Mouse (Mus musculus) right cerebral cortex, adult 18-20 months (tissue): ENCODE results near the gene Gm21818.
"Not testable (repeated sequence)": the region's sequence is repeated elsewhere in the genome, so short reads cannot be mapped to it uniquely, and the experiment has no call there.

ENCODE experiments used
- DNase-seq: peaks from one replicate; pipeline ENCODE4 v3.0.0; 2022; ENCODE audit warnings: mixed read lengths

Gm21818 gene

DNA sequence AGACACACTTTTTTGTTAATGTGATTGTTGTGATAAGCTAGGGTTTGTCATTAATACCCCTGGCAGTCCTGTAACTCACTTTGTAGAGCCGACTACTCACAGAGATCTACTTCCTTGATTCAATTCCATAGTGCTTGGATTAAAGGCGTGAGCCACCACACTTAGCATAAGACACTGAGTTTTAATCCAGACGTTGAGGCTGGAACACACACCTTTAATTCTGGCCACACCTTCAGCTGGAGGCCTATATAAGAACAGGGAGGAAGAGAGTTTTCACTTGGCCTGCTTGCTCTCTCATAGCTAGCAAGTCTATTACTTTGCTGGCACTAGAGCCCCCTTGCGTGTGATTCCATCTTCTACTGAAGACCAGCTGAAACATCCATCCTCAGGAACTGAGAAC is at the start of gene Gm21818:
TSS of gene Gm21818 (plus strand) at position 301 of the 400 bp plus-strand sequence.
- not testable (repeated sequence) for DNase-seq

GRCm38 (mm10) chr13:120139946-120140345 is 32.3 kb upstream of the Gm21818 start, which contains the start of gene Gm20767:
TSS of gene Gm20767 (plus strand) at chr13:120140246.
- DNase-seq: not testable (repeated sequence)

- not testable (repeated sequence) for DNase-seq
These were observed 29.9 kb upstream of the Gm21818 start for GRCm38 (mm10) chr13:120142348-120142747.

DNA sequence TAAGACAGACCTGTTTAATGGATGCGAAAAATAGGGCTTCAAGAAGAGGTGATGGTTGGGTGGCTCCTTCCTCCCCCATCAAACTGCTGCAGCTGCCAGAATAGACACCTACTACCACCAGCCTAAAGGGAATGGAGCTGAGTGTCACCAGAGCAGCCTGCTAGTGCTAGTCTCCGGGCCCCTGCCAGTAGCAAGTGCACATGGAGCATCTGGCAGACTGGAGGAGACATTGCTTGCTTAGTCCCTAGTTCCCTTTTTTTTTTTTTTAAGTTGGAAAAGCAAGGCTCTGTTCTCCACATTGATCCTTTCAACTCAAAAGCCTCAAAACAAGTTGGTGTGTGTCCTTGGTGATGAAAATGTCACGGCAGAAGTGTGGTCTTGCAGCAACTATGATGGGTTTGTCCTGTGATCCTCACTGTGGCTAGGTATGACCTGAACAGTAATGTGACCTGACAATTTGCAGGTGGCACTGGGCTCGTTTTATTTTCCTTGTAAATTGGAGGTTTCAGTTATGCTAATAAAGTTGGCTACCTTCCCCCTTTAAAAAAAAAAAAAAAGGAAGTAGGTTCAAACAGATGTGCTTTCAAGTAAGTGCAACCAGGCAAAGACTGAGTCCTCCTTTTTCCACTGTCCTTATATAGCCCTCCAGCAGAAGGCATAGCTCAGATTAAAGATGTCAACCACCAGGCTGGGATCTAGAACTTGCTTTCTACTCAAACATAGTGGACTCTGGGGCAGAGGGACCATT is 22.4 kb upstream of the Gm21818 start:
- DNase-seq: not testable (repeated sequence)

- DNase-seq: not testable (repeated sequence)
These were observed 21.6 kb upstream of the Gm21818 start for GRCm38 (mm10) chr13:120150589-120150988.

- DNase-seq: not testable (repeated sequence)
These were observed 3.9 kb upstream of the Gm21818 start for GRCm38 (mm10) chr13:120168301-120168700.

- DNase-seq: not testable (repeated sequence)
These were observed 24.1 kb downstream of the Gm21818 start for GRCm38 (mm10) chr13:120196189-120196821.

DNA sequence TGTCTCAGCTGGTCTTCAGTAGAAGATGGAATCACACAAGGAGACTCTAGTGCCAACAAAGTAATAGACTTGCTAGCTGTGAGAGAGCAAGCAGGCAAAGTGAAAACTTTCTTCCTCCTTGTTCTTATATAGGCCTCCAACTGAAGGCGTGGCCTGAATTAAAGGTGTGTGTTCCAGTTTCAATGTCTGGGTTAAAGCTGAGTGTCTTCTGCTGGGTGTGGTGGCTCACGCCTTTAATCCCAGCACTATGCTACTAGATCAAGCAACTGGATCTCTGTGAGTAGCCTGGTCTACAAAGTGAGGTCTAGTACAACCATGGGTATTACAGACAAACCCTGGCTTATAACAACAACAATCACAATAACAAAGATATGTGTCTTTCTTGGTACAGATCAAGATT is 43.6 kb downstream of the Gm21818 start, which contains the start of gene Gm21762:
TSS of gene Gm21762 (minus strand) at position 101 of the 400 bp plus-strand sequence.
- DNase-seq: not testable (repeated sequence)

DNA sequence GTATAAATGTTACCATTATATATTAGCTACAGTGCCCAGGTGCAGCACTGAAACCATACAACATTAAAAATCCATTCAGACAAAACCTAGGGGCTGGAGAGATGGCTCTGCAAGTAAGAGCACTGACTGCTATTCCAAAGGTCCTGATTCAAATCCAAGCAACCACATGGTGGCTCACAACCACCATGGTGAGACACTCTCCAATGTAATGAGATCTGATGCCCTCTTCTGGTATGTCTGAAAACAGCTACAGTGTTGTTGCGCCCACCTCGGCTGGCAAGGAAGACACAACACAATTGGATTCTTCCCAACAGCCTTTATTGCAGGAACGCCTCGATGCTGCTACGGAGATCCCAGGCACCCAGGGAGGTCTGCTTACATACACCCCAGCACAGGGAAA is 48.7 kb downstream of the Gm21818 start:
- not testable (repeated sequence) for DNase-seq

DNA sequence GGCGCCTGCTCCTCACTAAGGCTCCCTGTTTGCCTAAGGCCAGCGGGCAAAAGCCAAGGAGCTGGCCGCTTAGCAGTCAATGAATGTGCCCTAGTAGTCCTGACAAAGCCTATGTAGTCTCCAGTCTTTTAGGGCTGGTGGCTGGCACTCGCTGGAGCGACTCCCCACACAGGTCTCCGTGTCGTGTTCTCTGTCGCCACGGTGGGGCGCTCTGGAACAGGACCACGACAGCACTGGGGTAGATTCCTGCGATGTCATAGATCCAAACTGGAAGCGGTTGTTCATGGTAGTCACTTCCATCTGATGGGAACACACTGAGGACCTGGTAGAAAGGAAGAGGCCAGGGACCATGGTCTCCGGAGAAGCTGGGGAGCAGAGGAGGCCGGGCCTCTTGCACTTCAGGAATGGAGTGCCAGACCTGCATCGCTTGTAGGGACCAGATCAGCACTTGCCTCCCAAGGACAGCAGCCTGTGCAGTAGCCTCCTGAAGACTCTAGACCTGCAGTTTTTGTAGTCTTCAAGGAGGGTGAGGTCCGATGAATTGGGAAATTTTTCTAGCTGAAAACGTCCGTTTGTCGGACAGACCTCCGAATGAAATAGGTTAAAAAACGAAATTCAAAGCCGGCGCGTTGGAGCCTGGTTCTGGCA is 50.9 kb downstream of the Gm21818 start:
- not testable (repeated sequence) for DNase-seq
